Mouse (Mus musculus) brain, embryonic 18.5 days (tissue): ENCODE measurements around the gene Svip.

Source experiments
- DNase-seq: peaks from one replicate; pipeline ENCODE4 v3.0.0-alpha.2; 2012; ENCODE audit warnings: low read depth, low spot score

The Svip gene

DNA sequence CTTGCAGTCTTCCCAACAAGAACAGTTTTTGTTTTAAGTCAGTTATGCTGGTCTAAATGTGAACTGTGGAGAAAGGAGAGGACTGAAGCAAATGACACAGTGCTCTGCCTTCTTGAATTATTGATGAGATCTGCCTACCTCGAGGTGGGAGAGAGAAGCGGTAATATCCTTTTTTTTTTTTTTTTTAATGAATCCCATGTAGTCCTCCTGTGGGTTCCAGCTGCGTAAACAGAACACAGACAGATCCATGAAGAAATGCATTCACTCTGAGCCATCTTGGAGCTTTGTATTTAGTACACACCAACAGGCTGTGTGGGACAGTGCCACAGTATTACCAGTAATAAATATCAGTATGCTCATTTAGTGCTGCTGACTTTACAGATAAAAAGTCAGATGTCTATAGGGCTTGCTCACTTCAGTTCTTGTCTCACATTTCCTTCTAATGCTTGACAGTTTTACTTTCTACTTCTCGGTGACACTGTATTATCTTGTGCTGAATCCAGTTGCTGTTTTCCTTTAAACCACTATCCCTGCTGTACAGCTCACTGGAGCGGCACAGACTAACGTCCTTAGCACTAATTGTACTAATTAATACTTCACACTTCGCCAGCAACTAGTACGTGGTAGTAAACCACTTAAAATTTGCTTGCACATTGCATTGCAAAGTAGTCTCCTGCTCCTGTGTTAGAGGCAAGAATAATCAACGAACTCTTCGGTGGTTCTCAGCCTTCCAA, 43.4 kb downstream of the Svip start:
- no peak for DNase-seq

DNA sequence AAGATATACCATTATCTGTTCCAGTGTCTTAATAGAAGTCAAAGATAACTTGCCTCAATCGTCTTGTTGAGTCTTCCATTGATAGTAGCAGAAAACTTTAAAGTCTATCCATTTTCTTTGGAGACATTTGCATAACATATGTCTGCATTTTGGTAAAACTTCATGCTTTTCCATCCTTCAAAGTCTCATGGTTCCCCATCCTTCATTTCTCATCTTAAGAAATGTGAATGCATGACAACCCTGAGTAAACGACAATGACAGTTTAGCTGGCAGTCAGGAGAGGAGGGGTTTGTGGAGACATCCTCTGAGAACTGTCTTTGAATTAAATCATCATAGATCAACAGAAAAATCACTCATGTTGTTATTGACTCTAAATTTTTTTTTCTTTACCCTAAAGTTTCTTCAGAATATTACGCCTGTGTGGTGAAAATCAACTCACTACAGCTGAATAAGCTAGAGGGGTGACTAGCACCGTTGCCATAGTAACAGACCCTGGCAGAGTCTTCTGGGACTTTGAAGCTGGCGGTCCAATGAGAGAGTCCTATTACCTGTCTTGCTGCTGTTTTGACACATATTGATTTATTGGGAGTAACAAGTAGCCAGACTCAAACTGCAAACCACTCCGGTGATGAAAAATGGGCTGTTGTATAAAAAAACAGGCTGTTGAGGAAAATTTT, 45.0 kb downstream of the Svip start:
- peak; percentile 26 for DNase-seq

DNA sequence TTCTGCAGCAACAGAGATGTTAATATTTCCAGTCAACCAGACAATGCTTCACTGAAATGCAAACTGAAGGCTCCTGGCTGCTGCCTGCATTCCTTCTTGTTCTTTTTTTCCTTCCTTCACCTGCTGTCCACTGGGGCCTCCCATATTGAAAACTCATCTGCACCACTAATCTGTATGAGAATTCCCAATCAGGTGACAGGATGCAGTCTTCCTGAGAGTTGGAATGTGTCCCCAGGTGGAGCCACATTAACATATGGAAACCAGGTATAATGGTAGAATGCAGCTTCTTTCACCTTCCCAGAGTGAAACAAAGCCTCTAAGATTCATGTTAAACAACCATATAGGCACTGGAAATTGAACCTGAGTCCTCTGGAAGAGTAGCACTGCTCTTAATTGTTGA, 48.1 kb downstream of the Svip start:
- no peak for DNase-seq

DNA sequence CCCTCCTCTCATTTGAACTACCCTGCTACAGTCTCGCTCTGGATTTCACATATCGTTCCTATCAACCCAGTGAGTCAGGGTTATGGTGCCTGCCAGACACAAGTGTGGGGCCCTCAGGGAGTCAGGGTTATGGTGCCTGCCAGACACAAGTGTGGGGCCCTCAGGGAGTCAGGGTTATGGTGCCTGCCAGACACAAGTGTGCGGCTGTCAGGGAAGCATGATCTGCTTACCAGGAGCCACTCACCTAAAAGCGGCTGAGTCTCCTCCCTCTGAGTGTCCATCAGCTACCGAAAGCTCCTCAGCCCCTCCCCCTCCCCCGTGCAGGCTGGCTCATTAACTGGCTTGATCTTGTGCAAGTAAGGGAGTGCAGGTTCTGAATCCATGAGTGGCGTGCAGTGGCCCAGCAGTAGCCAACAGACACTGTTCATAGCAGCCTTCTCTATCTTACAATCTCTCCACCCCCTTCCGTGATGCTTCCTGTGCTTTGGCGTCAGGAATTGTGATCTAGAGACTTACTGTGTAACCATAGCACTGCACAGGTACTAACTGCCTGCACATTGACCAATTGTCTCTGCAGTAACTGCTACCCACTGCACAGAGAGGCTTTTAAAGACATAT, 50.3 kb downstream of the Svip start:
- DNase-seq = no peak
